Mouse (Mus musculus): ENCODE data around the gene Gm20532.

GRCm38 (mm10) chr2:26595725-26596435, 9.4 kb downstream of the Gm20532 start:
- TF ChIP-seq CTCF (conservative IDR thresholded peaks at IDR 0.05; ENCODE audit: low read length) (no peak), NANOG (IDR thresholded peaks at IDR 0.05; ENCODE audit: borderline replicate concordance, low read length) (no peak), POU5F1 (IDR thresholded peaks at IDR 0.05; ENCODE audit: borderline replicate concordance, low read length) (no peak)

Data from E14TG2a.4 (cell line).